In genomic region chr12:106227563-106227840, GRCm38 (mm10) we compare ENCODE assay signal across 9 mouse cellular contexts.
DNase-seq lines count a peak whose midpoint lies in the region; ATAC-seq lines count a peak whose summit lies in the region.
"Had no signal": no experiment of that assay in that cellular context is flagged by ENCODE, and none has a peak within 500 bp of the region (broad histone marks: within the 10 kb centered on the region; RNA-seq: fewer than 3 reads in every experiment).

No protein-coding gene starts in this region.

- no peaks in the 10 kb centered on the region for H3K36me3 ChIP-seq in kidney, embryonic 16.5 days (ENCODE audit: insufficient read depth, low read length)
- H3K36me3 ChIP-seq in hindbrain, embryonic 16.5 days (ENCODE audit: control insufficient read depth, insufficient read depth, low read length), result no peaks in the 10 kb centered on the region
- no peaks in the 10 kb centered on the region for H3K36me3 ChIP-seq in stomach, embryonic 14.5 days (ENCODE audit: control insufficient read depth, insufficient read depth, low read length)

- H3K27me3 ChIP-seq in kidney, embryonic 16.5 days (ENCODE audit: insufficient read depth, low read length), result 0 out of 2 replicates have a peak, but pooled peaks cover 6% of the 10 kb centered on the region
- no peaks in the 10 kb centered on the region for H3K27me3 ChIP-seq in hindbrain, embryonic 16.5 days (replicated peaks; ENCODE audit: control insufficient read depth, insufficient read depth, low read length)
- H3K27me3 ChIP-seq in stomach, embryonic 14.5 days (ENCODE audit: control insufficient read depth, insufficient read depth, low read length), result no peaks in the 10 kb centered on the region

- peaks cover 6% of the 10 kb centered on the region; the same call in 1 of the 2 replicates for H3K4me1 ChIP-seq in kidney, embryonic 16.5 days (ENCODE audit: insufficient read depth, low read length)
- peaks cover 18% of the 10 kb centered on the region for H3K4me1 ChIP-seq in hindbrain, embryonic 16.5 days (ENCODE audit: control insufficient read depth, insufficient read depth, low read depth, low read length)
- H3K4me1 ChIP-seq in stomach, embryonic 14.5 days (ENCODE audit: control insufficient read depth, insufficient read depth, low read length), result 0 out of 2 replicates have a peak, but pooled peaks cover 2% of the 10 kb centered on the region

- no peak overlapping the region for H3K9ac ChIP-seq in kidney, embryonic 16.5 days (replicated peaks; ENCODE audit: low read length)
- H3K9ac ChIP-seq in hindbrain, embryonic 16.5 days (ENCODE audit: low read depth, low read length), result peak overlapping the region; percentile 2; the same call in 1 of the 2 replicates
- H3K9ac ChIP-seq in stomach, embryonic 14.5 days (replicated peaks; ENCODE audit: low read depth, low read length), result no peak overlapping the region

- no peak overlapping the region for H3K4me3 ChIP-seq in kidney, embryonic 16.5 days (ENCODE audit: low read length)
- no peak overlapping the region for H3K4me3 ChIP-seq in hindbrain, embryonic 16.5 days (ENCODE audit: low read length)
- no peak overlapping the region for H3K4me3 ChIP-seq in stomach, embryonic 14.5 days (ENCODE audit: low read depth, low read length)

- H3K27ac ChIP-seq in kidney, embryonic 16.5 days (ENCODE audit: low read length), result no peak overlapping the region
- H3K27ac ChIP-seq in hindbrain, embryonic 16.5 days (ENCODE audit: low read depth, low read length), result no peak overlapping the region
- H3K27ac ChIP-seq in stomach, embryonic 14.5 days (ENCODE audit: low read length), result no peak overlapping the region

- no peak for ATAC-seq in kidney, embryonic 16.5 days (ENCODE audit: low FRiP score, low TSS enrichment)
- ATAC-seq in hindbrain, embryonic 16.5 days, result no peak
- ATAC-seq in stomach, embryonic 14.5 days (ENCODE audit: insufficient number of reproducible peaks, insufficient read depth, low FRiP score, low read depth), result no peak

- peak; percentile 13 for DNase-seq in adrenal gland, adult 2 months
- no peak for DNase-seq in adrenal gland, postnatal 25 days
- no peak for DNase-seq in kidney, adult 9 months
- DNase-seq in thymus, postnatal 0 days (ENCODE audit: low spot score), result no peak
- DNase-seq in kidney, postnatal 36 days, result no peak
- DNase-seq: lung, adult 18-20 months had no signal

- H3K4me2 ChIP-seq in kidney, embryonic 16.5 days (replicated peaks; ENCODE audit: low read depth, low read length), result peak overlapping the region; percentile 44
- peak overlapping the region; percentile 30 for H3K4me2 ChIP-seq in hindbrain, embryonic 16.5 days (ENCODE audit: low read length)
- peak overlapping the region; percentile 16; the same call in 1 of the 2 replicates for H3K4me2 ChIP-seq in stomach, embryonic 14.5 days (replicated peaks; ENCODE audit: low read depth, low read length)

- 31% methylated on average over 8 of the region's 8 CpGs for WGBS in kidney, embryonic 16.5 days
- WGBS in hindbrain, embryonic 16.5 days, result 40% methylated on average over 8 of the region's 8 CpGs
- WGBS in stomach, embryonic 14.5 days, result 27% methylated on average over 8 of the region's 8 CpGs

- no peaks in the 10 kb centered on the region for H3K9me3 ChIP-seq in kidney, embryonic 16.5 days (ENCODE audit: low read length)
- H3K9me3 ChIP-seq in hindbrain, embryonic 16.5 days (ENCODE audit: control insufficient read depth, low read length), result no peaks in the 10 kb centered on the region
- no peaks in the 10 kb centered on the region for H3K9me3 ChIP-seq in stomach, embryonic 14.5 days (ENCODE audit: control insufficient read depth, low read depth, low read length)
